Mouse (Mus musculus) heart, postnatal 0 days (tissue): ENCODE results near the gene Gal3st3. TPM values are rescaled to one million over a fixed set of nuclear protein-coding genes. Genes with fewer than 3 reads are reported as not detected.
"Not testable (repeated sequence)": the region's sequence is repeated elsewhere in the genome, so short reads cannot be mapped to it uniquely, and the experiment has no call there.

ENCODE experiments used
- ATAC-seq: fragments of 200-750 bp; cut with Nextera tagmentation; 2 replicates; pipeline ENCODE4 v1.8.0; 2017; ENCODE audit warnings: low read depth, moderate number of reproducible peaks, moderate library complexity; ENCODE audit not compliant: insufficient read depth
- DNase-seq: peaks from one replicate; pipeline ENCODE4 v3.0.0-alpha.2; 2016; ENCODE audit warnings: low spot score
- H3K27ac ChIP-seq: fragments of 300-500 bp; sonication (generic); 2 replicates; pipeline ENCODE4 v1.5.1; 2014; ENCODE audit warnings: low read depth, mild to moderate bottlenecking
- H3K27me3 ChIP-seq: fragments of 300-500 bp; sonication (generic); 2 replicates; pipeline ENCODE4 v1.6.1; 2014; ENCODE audit warnings: low read length, mixed read lengths; ENCODE audit not compliant: control insufficient read depth, insufficient read depth
- H3K36me3 ChIP-seq: fragments of 300-500 bp; sonication (generic); replicated peaks from 2 replicates; pipeline ENCODE4 v1.6.1; 2014; ENCODE audit warnings: low read length, mixed read lengths; ENCODE audit not compliant: control insufficient read depth, insufficient read depth
- H3K4me1 ChIP-seq: fragments of 300-500 bp; sonication (generic); 2 replicates; pipeline ENCODE4 v1.6.1; 2014; ENCODE audit warnings: antibody characterized with exemption; ENCODE audit not compliant: control insufficient read depth, insufficient read depth
- H3K4me2 ChIP-seq: fragments of 300-500 bp; sonication (generic); 2 replicates; pipeline ENCODE4 v1.6.1; 2014; ENCODE audit warnings: low read depth, mild to moderate bottlenecking, low read length, moderate library complexity
- H3K4me3 ChIP-seq: fragments of 300-500 bp; sonication (generic); 2 replicates; pipeline ENCODE4 v1.5.1; 2014; ENCODE audit warnings: low read depth, low read length
- H3K9ac ChIP-seq: fragments of 300-500 bp; sonication (generic); replicated peaks from 2 replicates; pipeline ENCODE4 v1.6.1; 2014; ENCODE audit warnings: low read depth, low read length, mixed read lengths
- H3K9me3 ChIP-seq: fragments of 300-500 bp; sonication (generic); replicated peaks from 2 replicates; pipeline ENCODE4 v1.6.1; 2016; ENCODE audit warnings: low read length; ENCODE audit not compliant: control insufficient read depth
- CTCF ChIP-seq: IDR thresholded peaks from 2 replicates; pipeline ENCODE4 v1.5.1; 2016; ENCODE audit warnings: antibody characterized with exemption, control low read depth, low read depth
- EP300 ChIP-seq: IDR thresholded peaks from 2 replicates; pipeline ENCODE4 v1.6.1; 2016; ENCODE audit warnings: antibody characterized with exemption, low read depth
- WGBS: fragments of 180-500 bp; shearing (Covaris S2); extraction: QIAGEN DNeasy Blood & Tissue Kit; methylation state at CpG from one replicate; pipeline ENCODE4 v1.1.7; 2014; 5-methylcytosine and 5-hydroxymethylcytosine counted together
- polyA plus RNA-seq: library from polyadenylated mRNA; unstranded; fragments of >200 nt; fragmentation: Nextera tagmentation; extraction: Ambion mirVana; gene quantifications from 2 replicates; pipeline ENCODE4 v1.2.1, GENCODE M21; 2015
- total RNA-seq: library from RNA; depleted of rRNA; stranded (reverse); fragments of >200 nt; gene quantifications from 2 replicates; pipeline ENCODE4 v1.2.3, GENCODE M21; 2014; ENCODE audit warnings: low replicate concordance; rRNA removed

The Gal3st3 gene
- total and polyA plus RNA-seq, 2 experiments from 2014 or later: 4.0 to 5.1 TPM

DNA sequence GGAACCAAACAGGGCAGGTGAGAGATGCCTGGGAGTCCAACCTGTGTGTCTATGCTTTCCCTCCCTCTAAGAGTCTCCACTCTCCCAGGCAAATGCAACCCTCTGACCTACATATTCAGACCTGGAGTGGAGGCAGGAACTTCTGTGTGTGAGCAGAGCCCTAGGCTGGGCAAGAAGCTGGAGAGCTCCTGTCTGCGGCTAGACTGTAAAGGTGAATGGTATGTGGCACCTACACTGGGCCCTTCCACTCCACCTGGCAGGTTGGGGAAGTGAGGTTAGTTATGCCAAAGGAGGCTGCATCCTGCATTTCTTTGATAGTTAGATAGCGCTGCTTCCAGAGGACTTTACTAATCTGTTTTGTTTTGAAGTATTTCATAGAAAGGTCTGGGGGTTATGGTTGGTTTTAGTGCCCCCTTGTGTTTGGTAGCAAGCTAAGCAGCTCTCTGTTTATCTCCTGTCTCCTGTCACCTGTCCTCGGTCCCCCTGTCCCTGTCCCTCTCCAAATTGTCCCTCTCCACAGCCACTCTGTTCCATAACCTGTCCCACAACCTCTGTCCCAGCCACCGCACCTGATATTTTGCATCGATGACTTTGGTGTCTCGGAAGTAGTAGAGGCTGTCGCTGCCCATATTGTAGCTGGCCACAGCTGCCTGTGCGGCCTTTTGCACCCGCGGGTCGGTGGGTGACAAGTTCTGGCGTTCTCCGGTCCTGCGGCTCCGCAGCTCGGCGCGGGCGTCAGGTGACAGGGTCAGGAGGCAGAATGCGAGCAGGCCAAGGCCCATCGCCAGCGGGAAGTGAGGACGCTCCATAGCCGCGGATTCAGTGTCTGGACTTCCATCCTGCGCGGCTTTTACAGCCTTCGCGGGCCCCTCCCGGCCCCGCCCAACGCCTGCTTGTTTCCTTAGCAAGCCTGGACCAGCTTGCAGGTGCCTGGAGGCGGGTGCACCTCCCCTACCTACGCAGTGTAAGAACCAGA, 50.7 kb downstream of the Gal3st3 start:
- Histone ChIP-seq H3K9me3 (no peaks in the 10 kb centered on the region), H3K4me2 (peak overlapping the region; percentile 78), H3K27ac (no peak overlapping the region), H3K36me3 (no peaks in the 10 kb centered on the region), H3K4me1 (no peaks in the 10 kb centered on the region), H3K4me3 (peak overlapping the region; percentile 41), H3K27me3 (no peaks in the 10 kb centered on the region), H3K9ac (peak overlapping the region; percentile 50; the same call in 1 of the 2 replicates)
- peak; percentile 54 for DNase-seq
- peak; percentile 54 for TF ChIP-seq CTCF
- no peak for TF ChIP-seq EP300
- peak; percentile 44; the same call in 1 of the 2 replicates for ATAC-seq
- 4% methylated on average over 34 of the region's 34 CpGs for WGBS

DNA sequence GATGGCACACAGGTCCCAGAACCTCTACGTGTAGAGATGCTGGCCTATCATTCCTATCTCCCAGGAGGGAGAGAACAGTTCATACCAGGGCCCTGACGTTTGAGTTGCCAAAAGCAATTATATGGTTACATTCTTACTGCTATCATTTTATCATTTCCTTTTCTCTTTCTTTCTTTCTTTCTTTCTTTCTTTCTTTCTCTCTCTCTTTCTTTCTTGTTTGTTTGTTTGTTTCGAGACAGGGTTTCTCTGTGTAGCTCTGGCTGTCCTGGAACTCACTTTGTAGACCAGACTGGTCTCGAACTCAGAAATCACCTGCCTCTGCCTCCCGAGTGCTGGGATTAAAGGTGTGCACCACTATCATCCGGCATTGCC, 51.4 kb downstream of the Gal3st3 start, which contains the start of gene Cst6:
Cst6 (minus strand) TSS at position 73 of the 372 bp plus-strand sequence.
- 68% methylated on average over 6 of the region's 6 CpGs for WGBS
- Histone ChIP-seq H3K4me2 (peak within 1 kb of the TSS; percentile 78), H3K4me3 (peak within 1 kb of the TSS; percentile 41), H3K9ac (peak within 1 kb of the TSS; percentile 50; the same call in 1 of the 2 replicates)
- DNase-seq, H3K4me1 ChIP-seq, H3K9me3 ChIP-seq, H3K36me3 ChIP-seq, ATAC-seq, H3K27me3 ChIP-seq, H3K27ac ChIP-seq: not testable (repeated sequence)

DNA sequence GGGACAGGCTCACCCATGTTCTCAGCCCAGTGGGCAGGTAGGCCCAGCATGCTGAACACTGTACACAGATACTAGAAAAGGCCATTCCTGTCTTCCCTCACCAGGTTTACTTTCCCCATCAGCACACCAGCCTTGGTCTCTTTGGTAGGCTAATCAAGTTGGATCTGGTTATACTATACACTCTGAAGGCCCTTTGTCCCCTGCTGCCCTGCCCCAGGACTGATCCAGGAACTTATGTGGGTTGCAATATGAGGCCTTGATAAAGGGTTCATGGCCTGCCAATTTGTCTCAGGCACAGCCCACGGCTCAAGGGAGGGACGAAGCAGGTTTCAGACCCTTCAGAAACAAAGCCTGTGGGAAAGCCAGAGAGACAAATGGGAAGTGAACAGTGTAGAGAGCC, 55.5 kb downstream of the Gal3st3 start:
- Histone ChIP-seq H3K4me2 (no peak overlapping the region), H3K36me3 (no peaks in the 10 kb centered on the region), H3K4me1 (no peaks in the 10 kb centered on the region), H3K9ac (no peak overlapping the region), H3K9me3 (no peaks in the 10 kb centered on the region), H3K27ac (no peak overlapping the region), H3K4me3 (no peak overlapping the region), H3K27me3 (no peaks in the 10 kb centered on the region)
- ATAC-seq: no peak
- TF ChIP-seq EP300 (no peak), CTCF (no peak)
- DNase-seq: no peak
- 67% methylated on average over 2 of the region's 2 CpGs for WGBS

DNA sequence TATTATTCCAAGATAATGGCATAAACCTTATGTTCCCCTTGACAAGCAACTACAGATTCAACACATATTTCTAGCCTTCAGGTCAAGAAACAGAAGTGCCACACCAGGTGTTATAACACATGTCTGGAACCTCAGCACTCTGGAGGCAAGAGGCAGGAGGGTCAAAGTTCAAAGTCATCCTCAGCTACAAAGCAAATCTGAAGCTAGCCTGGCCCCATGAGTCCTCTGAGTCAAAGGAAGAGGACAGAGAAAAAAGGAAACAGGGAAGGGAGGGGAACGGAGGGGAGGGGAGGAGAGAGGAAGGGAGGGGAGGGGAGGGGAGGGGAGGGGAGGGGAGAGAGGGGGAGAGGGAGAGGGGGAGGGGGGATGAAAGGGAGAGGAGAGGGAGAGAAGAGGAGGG, 57.9 kb downstream of the Gal3st3 start:
- DNase-seq (no peak), ATAC-seq (no peak)
- Histone ChIP-seq H3K9me3 (no peaks in the 10 kb centered on the region), H3K9ac (no peak overlapping the region), H3K4me2 (no peak overlapping the region), H3K27me3 (no peaks in the 10 kb centered on the region), H3K4me3 (no peak overlapping the region), H3K36me3 (no peaks in the 10 kb centered on the region), H3K27ac (no peak overlapping the region), H3K4me1 (peaks cover 3% of the 10 kb centered on the region; the same call in 1 of the 2 replicates)
- TF ChIP-seq EP300 (no peak), CTCF (no peak)
- WGBS: no CpG with 5 or more reads among the region's 1 CpGs

Other genes starting within 250 kb of the Gal3st3 start
- gene Rin1, start 247.8 kb upstream of the Gal3st3 start, total RNA-seq: 3.1 and 3.2 TPM in 2 replicates
- 0.97 and 1.3 TPM in 2 replicates for gene Rin1, start 247.8 kb upstream of the Gal3st3 start, polyA plus RNA-seq
- gene Cd248, start 230.3 kb upstream of the Gal3st3 start, total RNA-seq: 19.8 and 24.4 TPM in 2 replicates
- 7.8 and 8.8 TPM in 2 replicates for gene Cd248, start 230.3 kb upstream of the Gal3st3 start, polyA plus RNA-seq
- gene Tmem151a, start 212.8 kb upstream of the Gal3st3 start, total RNA-seq: 2.6 and 4.3 TPM in 2 replicates
- gene Tmem151a, start 212.8 kb upstream of the Gal3st3 start, polyA plus RNA-seq: 3.0 and 3.3 TPM in 2 replicates
- gene Yif1a, start 209.8 kb upstream of the Gal3st3 start, total RNA-seq: 160 and 168 TPM in 2 replicates
- 109 and 120 TPM in 2 replicates for gene Yif1a, start 209.8 kb upstream of the Gal3st3 start, polyA plus RNA-seq
- 5.6 TPM in 1 of 2 replicates, not detected in the other for gene Cnih2, start 199.8 kb upstream of the Gal3st3 start, total RNA-seq
- gene Cnih2, start 199.8 kb upstream of the Gal3st3 start, polyA plus RNA-seq: 1.1 and 1.2 TPM in 2 replicates
- gene Rab1b, start 191.3 kb upstream of the Gal3st3 start, total RNA-seq: 384 and 424 TPM in 2 replicates
- 230 and 231 TPM in 2 replicates for gene Rab1b, start 191.3 kb upstream of the Gal3st3 start, polyA plus RNA-seq
- gene Klc2, start 179.8 kb upstream of the Gal3st3 start, total RNA-seq: 44.5 and 70.8 TPM in 2 replicates
- gene Klc2, start 179.8 kb upstream of the Gal3st3 start, polyA plus RNA-seq: 17.5 and 19.0 TPM in 2 replicates
- gene Pacs1, start 25.2 kb upstream of the Gal3st3 start, total RNA-seq: 11.3 and 45.7 TPM in 2 replicates
- gene Pacs1, start 25.2 kb upstream of the Gal3st3 start, polyA plus RNA-seq: 7.2 and 7.4 TPM in 2 replicates
- gene Sf3b2, start 2.9 kb upstream of the Gal3st3 start, total RNA-seq: 132 and 175 TPM in 2 replicates
- 158 and 159 TPM in 2 replicates for gene Sf3b2, start 2.9 kb upstream of the Gal3st3 start, polyA plus RNA-seq
- gene Catsper1, start 37.4 kb downstream of the Gal3st3 start, total RNA-seq: not detected in 2 replicates
- gene Catsper1, start 37.4 kb downstream of the Gal3st3 start, polyA plus RNA-seq: not detected in 2 replicates
- gene Cst6, start 51.2 kb downstream of the Gal3st3 start, total RNA-seq: 0.89 and 0.99 TPM in 2 replicates
- 2.3 and 3.0 TPM in 2 replicates for gene Cst6, start 51.2 kb downstream of the Gal3st3 start, polyA plus RNA-seq
- gene Eif1ad, start 68.4 kb downstream of the Gal3st3 start, total RNA-seq: 37.9 and 40.6 TPM in 2 replicates
- gene Eif1ad, start 68.4 kb downstream of the Gal3st3 start, polyA plus RNA-seq: 33.5 and 37.5 TPM in 2 replicates
- gene Banf1, start 68.8 kb downstream of the Gal3st3 start, total RNA-seq: 120 and 143 TPM in 2 replicates
- 340 and 356 TPM in 2 replicates for gene Banf1, start 68.8 kb downstream of the Gal3st3 start, polyA plus RNA-seq
- 4.4 and 39.0 TPM in 2 replicates for gene Sart1, start 90.4 kb downstream of the Gal3st3 start, total RNA-seq
- 26.4 and 26.9 TPM in 2 replicates for gene Sart1, start 90.4 kb downstream of the Gal3st3 start, polyA plus RNA-seq
- gene Tsga10ip, start 104.2 kb downstream of the Gal3st3 start, total RNA-seq: 0.31 and 3.5 TPM in 2 replicates
- gene Tsga10ip, start 104.2 kb downstream of the Gal3st3 start, polyA plus RNA-seq: 2.5 and 3.5 TPM in 2 replicates
- gene Drap1, start 126.6 kb downstream of the Gal3st3 start, total RNA-seq: 169 and 171 TPM in 2 replicates
- 328 and 338 TPM in 2 replicates for gene Drap1, start 126.6 kb downstream of the Gal3st3 start, polyA plus RNA-seq
- gene AI837181, start 126.8 kb downstream of the Gal3st3 start, total RNA-seq: 47.4 and 59.1 TPM in 2 replicates
- 38.1 and 40.5 TPM in 2 replicates for gene AI837181, start 126.8 kb downstream of the Gal3st3 start, polyA plus RNA-seq
- not detected in 2 replicates for gene Fosl1, start 149.2 kb downstream of the Gal3st3 start, total RNA-seq
- gene Fosl1, start 149.2 kb downstream of the Gal3st3 start, polyA plus RNA-seq: 0.12 TPM in 1 of 2 replicates, not detected in the other
- gene Ccdc85b, start 159.6 kb downstream of the Gal3st3 start, total RNA-seq: 9.2 and 11.3 TPM in 2 replicates
- gene Ccdc85b, start 159.6 kb downstream of the Gal3st3 start, polyA plus RNA-seq: 10.2 and 10.6 TPM in 2 replicates
- gene Fibp, start 162.3 kb downstream of the Gal3st3 start, total RNA-seq: 81.6 and 86.4 TPM in 2 replicates
- gene Fibp, start 162.3 kb downstream of the Gal3st3 start, polyA plus RNA-seq: 142 and 146 TPM in 2 replicates
- not detected in 2 replicates for gene Ctsw, start 170.2 kb downstream of the Gal3st3 start, total RNA-seq
- gene Ctsw, start 170.2 kb downstream of the Gal3st3 start, polyA plus RNA-seq: 0.42 and 0.73 TPM in 2 replicates
- gene Efemp2, start 175.6 kb downstream of the Gal3st3 start, total RNA-seq: 46.8 and 52.7 TPM in 2 replicates
- 32.2 and 34.1 TPM in 2 replicates for gene Efemp2, start 175.6 kb downstream of the Gal3st3 start, polyA plus RNA-seq
- gene Mus81, start 190.1 kb downstream of the Gal3st3 start, total RNA-seq: 45.8 and 62.4 TPM in 2 replicates
- gene Mus81, start 190.1 kb downstream of the Gal3st3 start, polyA plus RNA-seq: 35.8 and 36.8 TPM in 2 replicates
- 448 and 685 TPM in 2 replicates for gene Cfl1, start 192.1 kb downstream of the Gal3st3 start, total RNA-seq
- 948 and 963 TPM in 2 replicates for gene Cfl1, start 192.1 kb downstream of the Gal3st3 start, polyA plus RNA-seq
- not detected in 2 replicates for gene 1700020D05Rik, start 205.5 kb downstream of the Gal3st3 start, total RNA-seq
- not detected in 2 replicates for gene 1700020D05Rik, start 205.5 kb downstream of the Gal3st3 start, polyA plus RNA-seq
- 8.6 and 22.6 TPM in 2 replicates for gene Snx32, start 212.2 kb downstream of the Gal3st3 start, total RNA-seq
- 9.1 and 9.3 TPM in 2 replicates for gene Snx32, start 212.2 kb downstream of the Gal3st3 start, polyA plus RNA-seq